Comparison of ENCODE assay signal across 19 mouse cellular contexts in the genomic region with DNA sequence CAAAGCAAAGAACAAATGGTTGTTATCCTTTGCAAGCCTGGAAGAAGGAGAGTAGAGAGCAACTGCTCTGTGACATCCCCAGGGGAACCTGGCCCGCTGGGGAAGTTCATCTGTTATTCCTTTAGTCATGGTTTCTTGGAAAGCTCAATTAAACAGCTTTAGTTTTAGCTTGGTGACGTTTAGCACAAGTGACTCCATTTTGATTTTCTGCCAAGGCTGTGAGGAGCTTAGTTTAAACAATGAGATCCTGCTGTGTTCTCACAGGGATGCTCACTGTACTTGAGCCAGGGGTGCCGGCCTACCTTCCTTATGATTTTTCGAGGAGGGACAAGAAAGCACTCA.
DNase-seq lines count a peak whose midpoint lies in the region; ATAC-seq and TF ChIP-seq lines count a peak whose summit lies in the region.
"Had no signal": no experiment of that assay in that cellular context is flagged by ENCODE, and none has a peak within 500 bp of the region (broad histone marks: within the 10 kb centered on the region; RNA-seq: fewer than 3 reads in every experiment).

No protein-coding gene starts in this region.

- no peaks in the 10 kb centered on the region for H3K9me3 ChIP-seq in hindbrain, embryonic 14.5 days (ENCODE audit: control insufficient read depth, low read length)
- H3K9me3 ChIP-seq in hindbrain, embryonic 10.5 days, result no peaks in the 10 kb centered on the region
- H3K9me3 ChIP-seq in stomach, embryonic 16.5 days (replicated peaks; ENCODE audit: control insufficient read depth, low read length), result no peaks in the 10 kb centered on the region
- H3K9me3 ChIP-seq: embryonic facial prominence, embryonic 15.5 days; liver, embryonic 13.5 days; midbrain, embryonic 10.5 days had no signal

- no peak for TF ChIP-seq POLR2A in thymus, adult 2 months (IDR thresholded peaks at IDR 0.05; ENCODE audit: control insufficient read depth, extremely low read depth, insufficient read depth, low read length, poor library complexity)

- H3K4me3 ChIP-seq in hindbrain, embryonic 14.5 days (replicated peaks; ENCODE audit: low read length), result no peak overlapping the region
- no peak overlapping the region for H3K4me3 ChIP-seq in hindbrain, embryonic 10.5 days
- no peak overlapping the region for H3K4me3 ChIP-seq in stomach, embryonic 16.5 days (replicated peaks; ENCODE audit: low read length)
- no peak overlapping the region for H3K4me3 ChIP-seq in thymus, adult 2 months (ENCODE audit: control insufficient read depth, insufficient read depth, low read length)
- H3K4me3 ChIP-seq: embryonic facial prominence, embryonic 15.5 days; gastrocnemius, adult 2 months; heart, embryonic 12.5 days; liver, embryonic 13.5 days; midbrain, embryonic 10.5 days had no signal

- whole genome bisulfite sequencing in hindbrain, embryonic 14.5 days, result 28% methylated on average over 4 of the region's 4 CpGs
- 62% methylated on average over 4 of the region's 4 CpGs for WGBS in hindbrain, embryonic 10.5 days
- 41% methylated on average over 4 of the region's 4 CpGs for WGBS in stomach, embryonic 16.5 days
- WGBS in thymus, adult 2 months, result 88% methylated on average over 4 of the region's 4 CpGs

- peak; percentile 59 for DNase-seq in hindbrain, embryonic 14.5 days (ENCODE audit: low spot score)
- no peak for DNase-seq in hindbrain, embryonic 10.5 days (ENCODE audit: low spot score)
- peak; percentile 36 for DNase-seq in lung, postnatal 10 days
- DNase-seq in lung, postnatal 4 days, result no peak
- DNase-seq in Muller cell, postnatal 12 days (ENCODE audit: inconsistent ontology term), result peak; percentile 55
- no peak for DNase-seq in thymus, adult 2 months
- DNase-seq: adrenal gland, postnatal 10 days; cerebellum, adult 2 months; gastrocnemius, adult 2 months; heart, postnatal 4 days; liver, embryonic 13.5 days; lung, postnatal 14 days; retina, postnatal 1 day; thymus, postnatal 14 days had no signal

- TF ChIP-seq CTCF in thymus, adult 2 months (IDR thresholded peaks at IDR 0.05; ENCODE audit: borderline replicate concordance, control insufficient read depth, extremely low read depth, insufficient read depth, low read length, poor library complexity), result no peak

- no peak overlapping the region for H3K9ac ChIP-seq in hindbrain, embryonic 14.5 days
- no peak overlapping the region for H3K9ac ChIP-seq in stomach, embryonic 16.5 days (ENCODE audit: low read length)
- H3K9ac ChIP-seq: embryonic facial prominence, embryonic 15.5 days; heart, embryonic 12.5 days; liver, embryonic 13.5 days had no signal

- no peak for ATAC-seq in hindbrain, embryonic 14.5 days (ENCODE audit: low FRiP score)
- peak; percentile 46; the same call in 1 of the 2 replicates for ATAC-seq in stomach, embryonic 16.5 days (ENCODE audit: insufficient read depth, low FRiP score)
- ATAC-seq: inflammation-experienced regulatory T-cells, adult 6 months had no signal

- no peaks in the 10 kb centered on the region for H3K27me3 ChIP-seq in hindbrain, embryonic 14.5 days (ENCODE audit: control insufficient read depth, insufficient read depth, low read length)
- H3K27me3 ChIP-seq in hindbrain, embryonic 10.5 days (ENCODE audit: insufficient read depth, poor library complexity, severe bottlenecking), result peaks cover 73% of the 10 kb centered on the region
- H3K27me3 ChIP-seq in stomach, embryonic 16.5 days (ENCODE audit: control insufficient read depth, insufficient read depth, low read length), result no peaks in the 10 kb centered on the region
- no peaks in the 10 kb centered on the region for H3K27me3 ChIP-seq in thymus, adult 2 months (ENCODE audit: control insufficient read depth, insufficient read depth, low read length)
- H3K27me3 ChIP-seq: embryonic facial prominence, embryonic 15.5 days; liver, embryonic 13.5 days had no signal

- no peak overlapping the region for H3K4me2 ChIP-seq in hindbrain, embryonic 14.5 days (replicated peaks)
- H3K4me2 ChIP-seq in stomach, embryonic 16.5 days (ENCODE audit: low read depth, low read length), result no peak overlapping the region
- H3K4me2 ChIP-seq: embryonic facial prominence, embryonic 15.5 days; heart, embryonic 12.5 days; liver, embryonic 13.5 days had no signal

- H3K36me3 ChIP-seq in hindbrain, embryonic 14.5 days (replicated peaks; ENCODE audit: control insufficient read depth, insufficient read depth), result no peaks in the 10 kb centered on the region
- no peaks in the 10 kb centered on the region for H3K36me3 ChIP-seq in hindbrain, embryonic 10.5 days
- no peaks in the 10 kb centered on the region for H3K36me3 ChIP-seq in stomach, embryonic 16.5 days (ENCODE audit: control insufficient read depth, insufficient read depth, low read length)
- H3K36me3 ChIP-seq in thymus, adult 2 months (ENCODE audit: control insufficient read depth, insufficient read depth, low read length), result no peaks in the 10 kb centered on the region
- H3K36me3 ChIP-seq: embryonic facial prominence, embryonic 15.5 days; heart, embryonic 12.5 days; liver, embryonic 13.5 days; midbrain, embryonic 10.5 days had no signal

- peaks cover 18% of the 10 kb centered on the region for H3K4me1 ChIP-seq in hindbrain, embryonic 14.5 days (replicated peaks; ENCODE audit: control insufficient read depth, insufficient read depth, low read length)
- peaks cover 41% of the 10 kb centered on the region for H3K4me1 ChIP-seq in hindbrain, embryonic 10.5 days (replicated peaks)
- H3K4me1 ChIP-seq in stomach, embryonic 16.5 days (ENCODE audit: control insufficient read depth, insufficient read depth, low read length), result peaks cover 12% of the 10 kb centered on the region
- peaks cover 9% of the 10 kb centered on the region; the same call in 1 of the 2 replicates for H3K4me1 ChIP-seq in thymus, adult 2 months (replicated peaks; ENCODE audit: control insufficient read depth, insufficient read depth, low read length)

- H3K27ac ChIP-seq in hindbrain, embryonic 14.5 days, result no peak overlapping the region
- H3K27ac ChIP-seq in hindbrain, embryonic 10.5 days, result no peak overlapping the region
- no peak overlapping the region for H3K27ac ChIP-seq in stomach, embryonic 16.5 days (ENCODE audit: low read length)
- H3K27ac ChIP-seq in thymus, adult 2 months (ENCODE audit: control insufficient read depth, insufficient read depth, low read length), result no peak overlapping the region
- H3K27ac ChIP-seq: embryonic facial prominence, embryonic 15.5 days; gastrocnemius, adult 2 months; liver, embryonic 13.5 days; midbrain, embryonic 10.5 days had no signal

Comparison
In these comparisons a context has a peak if more than half of its experiments do, and no peak if none do; other contexts are left out.
1. DNase-seq: peak in hindbrain, embryonic 14.5 days (single experiment), lung, postnatal 10 days (single experiment) and Muller cell, postnatal 12 days (single experiment); none in hindbrain, embryonic 10.5 days (single experiment), lung, postnatal 4 days (0 of 2) and thymus, adult 2 months (single experiment).